Mouse (Mus musculus) layer of hippocampus, adult 9-10 months (tissue): Measurements from ENCODE around the gene Hnrnph3.
A peak's percentile ranks its signal among the peaks of the same experiment; 100 is the strongest.

ENCODE experiments used
- DNase-seq: peaks from one replicate; pipeline ENCODE4 v3.0.0; 2022; ENCODE audit warnings: low spot score

Gene Hnrnph3

GRCm38 (mm10) chr10:62984072-62984471 lies 39.9 kb downstream of the Hnrnph3 start:
- no peak for DNase-seq

- DNase-seq = peak; percentile 75
These were observed 43.7 kb downstream of the Hnrnph3 start, which contains the start of gene Rufy2 for GRCm38 (mm10) chr10:62980039-62980954. TSS of gene Rufy2 (plus strand) at chr10:62980223.

- DNase-seq = no peak
These were observed 44.4 kb downstream of the Hnrnph3 start for GRCm38 (mm10) chr10:62979667-62980038.

DNA sequence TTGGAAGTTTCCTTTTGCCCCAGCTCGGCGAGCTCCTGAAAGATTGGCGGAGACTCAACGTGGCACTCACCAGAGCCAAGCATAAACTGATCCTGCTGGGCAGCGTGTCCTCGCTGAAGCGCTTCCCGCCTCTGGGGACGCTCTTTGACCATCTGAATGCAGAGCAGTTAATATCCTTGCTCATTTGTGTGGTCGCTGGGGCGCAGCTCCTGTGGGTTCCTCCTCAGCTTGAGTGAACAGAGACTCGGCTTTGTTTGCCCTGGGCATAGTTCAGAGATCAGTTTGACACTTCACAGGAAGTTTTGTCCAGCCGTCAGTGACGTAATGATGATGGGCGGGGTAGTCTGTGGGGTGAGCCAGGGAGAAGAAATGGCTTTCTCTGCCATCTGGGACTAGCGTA lies 52.2 kb downstream of the Hnrnph3 start:
- DNase-seq = no peak

GRCm38 (mm10) chr10:62966291-62966690 lies 57.7 kb downstream of the Hnrnph3 start:
- DNase-seq = no peak

GRCm38 (mm10) chr10:62965796-62966195 lies 58.2 kb downstream of the Hnrnph3 start:
- DNase-seq = no peak
